Mouse (Mus musculus) olfactory bulb, adult 2 months (tissue): ENCODE results near the gene Mri1.

Experiments
- CTCF ChIP-seq: fragments of 200-500 bp; IDR thresholded peaks from 2 replicates; pipeline ENCODE4 v1.5.1; 2012; ENCODE audit warnings: low read depth, mild to moderate bottlenecking, low read length, moderate library complexity; ENCODE audit not compliant: insufficient read depth
- POLR2A ChIP-seq: fragments of 200-500 bp; IDR thresholded peaks from 2 replicates; pipeline ENCODE4 v1.6.1; 2012; ENCODE audit warnings: mild to moderate bottlenecking, low read depth, low read length, moderate library complexity; ENCODE audit not compliant: insufficient read depth

DNA sequence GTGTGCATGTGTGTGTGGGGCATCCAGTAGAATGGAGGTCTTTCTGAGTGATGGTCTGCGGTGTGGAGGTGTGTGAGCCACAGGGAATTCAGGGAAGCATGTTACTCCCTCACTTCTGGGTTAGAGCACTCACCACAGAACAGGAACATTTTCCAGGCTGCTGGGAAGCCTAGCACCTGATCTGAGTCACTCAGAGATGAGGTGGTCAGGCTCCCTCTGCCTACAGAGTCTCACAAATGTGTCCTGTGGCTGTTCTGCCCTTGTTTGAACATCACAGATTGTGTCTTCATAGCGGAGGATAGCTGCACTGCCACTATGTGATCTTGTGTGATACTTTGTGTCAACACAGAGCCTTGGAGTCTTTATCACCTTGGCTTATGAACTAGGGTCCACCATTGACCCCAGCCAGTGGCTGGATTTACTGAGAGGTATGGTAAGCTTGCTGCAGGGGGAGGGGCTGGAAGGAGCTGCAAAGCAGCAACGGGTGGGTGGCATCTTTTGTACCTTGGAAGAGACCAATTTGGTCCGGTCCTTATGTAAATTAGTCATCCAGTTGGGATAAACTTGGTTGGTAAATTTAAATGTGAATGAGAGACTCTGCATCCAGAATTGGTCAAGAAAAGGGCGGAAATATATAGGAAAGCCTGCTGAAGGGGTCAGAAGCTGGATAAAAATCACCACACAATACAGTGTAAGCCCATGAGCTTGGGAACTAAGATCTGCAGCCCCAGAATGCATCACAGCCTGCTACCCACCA, 40.1 kb upstream of the Mri1 start:
- TF ChIP-seq CTCF, result no peak
- TF ChIP-seq POLR2A, result no peak
